Mouse (Mus musculus): Measurements from ENCODE around the gene Ube2t.

Gene Ube2t

DNA sequence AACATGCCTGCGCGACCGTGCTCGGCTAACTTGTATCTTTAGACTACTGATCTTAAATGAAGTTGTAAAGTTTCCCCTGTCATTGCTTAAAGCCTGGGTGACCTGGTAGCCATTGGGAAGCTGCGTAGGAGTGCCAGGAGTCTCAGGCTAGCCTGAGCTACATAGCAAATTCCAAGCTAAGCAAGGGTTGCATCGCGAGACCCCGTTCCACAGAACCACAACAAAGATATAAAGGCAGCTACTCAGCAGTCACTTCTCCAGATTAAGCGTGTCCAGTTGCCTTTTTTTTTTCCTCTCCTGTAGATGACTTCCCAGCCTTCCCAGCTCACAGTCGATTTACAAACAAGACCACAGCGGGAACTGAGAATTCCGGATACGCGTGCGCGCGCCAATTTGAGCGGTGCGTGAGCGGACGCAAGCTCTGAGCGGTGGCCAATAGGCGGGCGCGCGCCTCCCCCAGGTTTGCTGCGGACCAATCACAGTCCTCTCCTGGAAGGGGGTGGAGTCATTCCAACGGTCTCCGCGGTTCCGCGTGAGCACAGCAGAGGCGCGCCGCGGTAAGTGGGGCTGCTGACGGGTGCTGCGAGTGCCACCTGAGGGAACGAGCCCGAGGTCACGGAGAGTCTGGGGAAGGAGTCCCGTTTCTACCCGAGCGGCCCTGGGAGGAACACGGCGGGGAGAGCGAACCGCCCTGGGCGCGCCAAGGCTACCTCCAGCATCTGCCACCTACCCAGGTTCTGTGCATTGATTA is at the start of gene Ube2t:
Gene Ube2t (plus strand): TSS at position 513 of the 751 bp plus-strand sequence.
- peak; percentile 93 for DNase-seq (ENCODE audit: low read depth)

DNA sequence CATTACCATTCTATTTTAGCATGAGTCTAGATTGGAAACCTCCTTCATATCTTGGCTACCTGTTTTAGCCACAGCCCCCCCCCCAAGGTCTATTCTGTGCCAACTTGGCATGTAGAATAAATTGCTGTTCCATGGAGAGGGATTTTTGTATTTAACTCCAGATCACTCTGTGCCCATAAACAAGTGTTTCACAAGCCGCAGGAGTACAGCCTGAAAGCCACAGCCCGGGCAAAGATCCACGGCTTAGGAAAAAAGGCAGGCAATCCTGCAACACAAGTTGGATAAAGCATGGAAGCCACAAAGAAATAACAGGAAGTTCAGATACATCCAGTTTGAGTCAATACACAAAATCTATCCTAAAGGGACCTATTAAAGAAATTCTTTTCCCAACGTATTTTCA is 48.8 kb upstream of the Ube2t start:
- no peak for DNase-seq (ENCODE audit: low read depth)

GRCm38 (mm10) chr1:134915421-134915820 is 46.9 kb upstream of the Ube2t start:
- no peak for DNase-seq (ENCODE audit: low read depth)

DNA sequence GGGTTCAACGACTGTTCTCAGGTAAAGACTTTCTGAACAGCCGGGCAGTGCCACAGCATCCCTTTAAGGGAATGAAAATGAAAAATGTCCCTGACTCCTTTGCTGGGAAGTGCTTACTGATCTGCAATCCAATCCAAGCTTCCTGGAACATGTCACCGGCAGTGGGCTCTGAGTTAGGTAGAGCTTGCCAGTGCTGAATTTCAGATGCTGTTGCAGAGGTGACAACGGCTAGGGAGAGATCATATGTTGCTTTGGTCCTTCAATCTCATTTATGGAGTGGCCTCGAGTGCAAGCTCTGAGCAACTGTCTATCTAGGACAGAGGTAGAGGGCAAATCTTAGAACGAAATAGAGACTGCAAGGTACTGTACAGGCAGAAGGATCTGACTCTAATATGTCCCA is 43.4 kb upstream of the Ube2t start:
- DNase-seq (ENCODE audit: low read depth) = no peak

DNA sequence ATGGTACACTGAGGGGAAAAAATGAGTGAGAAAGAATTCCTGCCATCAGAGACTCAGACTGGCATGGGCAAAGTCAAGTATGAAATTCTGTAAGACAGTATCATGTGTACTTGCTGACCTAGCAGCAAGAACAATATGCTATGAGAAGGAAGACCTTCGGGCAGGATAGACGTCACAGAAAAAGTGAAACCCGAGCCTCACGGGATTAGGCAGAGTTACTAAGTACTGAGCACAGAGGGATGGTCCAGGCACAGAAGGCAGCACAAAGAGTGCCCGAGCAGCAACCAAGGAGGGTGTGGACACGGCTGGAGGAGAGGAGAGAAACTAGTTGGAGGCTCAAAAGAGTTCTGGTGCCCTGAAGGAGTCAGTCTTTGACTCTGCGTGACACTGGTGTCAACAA is 29.9 kb upstream of the Ube2t start:
- peak; percentile 28 for DNase-seq (ENCODE audit: low read depth)

- no peak for DNase-seq (ENCODE audit: low read depth)
Observed at GRCm38 (mm10) chr1:134936335-134936734, 26.0 kb upstream of the Ube2t start.

- no peak for DNase-seq (ENCODE audit: low read depth)
Observed at GRCm38 (mm10) chr1:134938233-134938632, 24.1 kb upstream of the Ube2t start.

DNA sequence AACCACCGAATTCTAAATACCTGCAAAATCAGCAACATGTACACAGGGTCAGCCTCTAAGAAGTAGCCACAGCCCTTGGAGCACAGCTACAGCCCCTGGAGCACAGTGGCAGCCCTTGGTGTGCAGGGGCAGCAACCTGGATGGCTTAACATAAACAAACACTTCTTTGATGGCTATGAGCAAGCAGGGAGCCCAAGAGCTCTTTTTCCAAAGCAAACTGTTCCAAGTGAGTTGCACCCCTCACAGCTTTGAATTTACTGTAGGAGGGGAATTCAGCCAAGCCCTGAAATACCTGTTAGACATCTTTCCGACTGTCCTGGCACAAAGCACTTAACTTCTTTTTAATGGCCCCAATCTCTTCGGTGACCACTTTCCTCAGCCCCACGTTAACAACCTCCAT is 21.5 kb upstream of the Ube2t start:
- no peak for DNase-seq (ENCODE audit: low read depth)

GRCm38 (mm10) chr1:134942898-134943297 is 19.5 kb upstream of the Ube2t start:
- DNase-seq (ENCODE audit: low read depth) = no peak

- DNase-seq (ENCODE audit: low read depth) = no peak
Observed at GRCm38 (mm10) chr1:134947590-134947989, 14.8 kb upstream of the Ube2t start.

- no peak for DNase-seq (ENCODE audit: low read depth)
Observed at GRCm38 (mm10) chr1:134949946-134950345, 12.4 kb upstream of the Ube2t start.

GRCm38 (mm10) chr1:134955050-134955636 is 7.2 kb upstream of the Ube2t start:
- DNase-seq (ENCODE audit: low read depth) = peak; percentile 60

- peak; percentile 98 for DNase-seq (ENCODE audit: low read depth)
Observed at GRCm38 (mm10) chr1:134955637-134956176, 6.7 kb upstream of the Ube2t start, which contains the start of gene Ppp1r12b. Gene Ppp1r12b (minus strand): TSS chr1:134955942.

- peak; percentile 48 for DNase-seq (ENCODE audit: low read depth)
Observed at GRCm38 (mm10) chr1:134960634-134961033, 1.7 kb upstream of the Ube2t start.

DNA sequence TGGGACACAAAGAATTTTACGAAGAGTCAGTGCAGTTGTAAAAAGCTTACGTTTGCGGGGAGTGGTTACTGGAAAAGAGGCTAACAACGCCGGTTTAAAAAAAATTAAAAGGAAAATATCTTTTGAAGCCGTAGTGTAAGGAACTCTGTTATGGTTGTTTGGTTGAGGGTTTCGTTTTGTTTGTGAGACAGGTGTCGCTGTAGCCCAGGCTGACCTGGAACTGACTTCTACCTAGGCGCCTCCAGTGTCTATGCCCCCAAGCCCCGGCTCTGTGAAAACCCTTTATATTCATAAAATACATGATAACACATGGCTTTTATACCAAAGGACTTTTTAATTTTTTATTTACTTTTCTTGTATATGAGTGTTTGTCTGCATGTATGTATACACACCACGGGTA is 456 bp downstream of the Ube2t start:
- DNase-seq (ENCODE audit: low read depth) = peak; percentile 58

GRCm38 (mm10) chr1:134965430-134965829 is 3.1 kb downstream of the Ube2t start:
- DNase-seq (ENCODE audit: low read depth) = no peak

- no peak for DNase-seq (ENCODE audit: low read depth)
Observed at GRCm38 (mm10) chr1:134972920-134973319, 10.6 kb downstream of the Ube2t start.

- no peak for DNase-seq (ENCODE audit: low read depth)
Observed at GRCm38 (mm10) chr1:134987173-134987961, 25.0 kb downstream of the Ube2t start.

GRCm38 (mm10) chr1:134987962-134988341 is 25.6 kb downstream of the Ube2t start:
- DNase-seq (ENCODE audit: low read depth) = no peak

DNA sequence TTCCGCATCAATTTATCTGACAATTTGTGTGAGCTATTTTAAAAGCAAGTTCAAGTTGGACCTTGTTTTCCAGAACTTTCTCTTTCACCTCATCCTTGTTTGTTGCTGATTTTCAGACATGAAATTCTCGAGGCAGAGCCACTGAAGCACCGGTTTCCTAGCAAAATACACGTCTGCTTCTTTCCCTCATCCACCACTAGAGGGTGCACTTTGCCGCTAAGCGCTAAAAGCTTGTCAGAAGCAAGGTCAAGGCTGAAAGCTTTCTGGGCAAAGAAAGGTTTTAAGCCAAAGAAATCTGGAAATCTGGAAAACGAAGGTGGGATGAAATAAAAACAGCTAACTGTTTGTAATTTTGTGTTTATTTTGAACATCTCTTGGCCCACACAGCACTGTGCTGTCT is 27.0 kb downstream of the Ube2t start:
- DNase-seq (ENCODE audit: low read depth) = peak; percentile 81

- no peak for DNase-seq (ENCODE audit: low read depth)
Observed at GRCm38 (mm10) chr1:134992046-134992645, 29.8 kb downstream of the Ube2t start.

DNA sequence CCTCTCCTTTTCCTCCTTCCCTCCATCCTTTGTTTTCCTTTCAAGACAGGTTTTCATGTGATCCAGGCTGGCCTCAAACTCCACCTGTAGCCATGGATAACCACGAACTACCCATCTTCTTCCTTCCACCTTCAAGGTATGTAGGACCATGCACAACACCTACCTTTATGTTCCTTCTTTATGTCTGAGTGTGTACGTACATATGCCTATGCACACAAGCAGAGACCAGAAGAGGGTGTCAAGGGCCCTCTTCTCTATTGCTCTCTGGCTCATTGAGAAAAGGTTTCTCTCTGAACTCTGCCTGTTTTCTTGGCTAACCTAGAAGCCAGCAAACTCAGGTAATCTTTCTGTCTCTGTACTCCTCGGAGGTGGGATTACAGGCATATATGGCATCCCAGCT is 32.4 kb downstream of the Ube2t start:
- DNase-seq (ENCODE audit: low read depth) = no peak

Measured in 416B (cell line).